Mouse (Mus musculus) 416B (cell line): ENCODE measurements around the gene Babam2.
A peak's percentile ranks its signal among the peaks of the same experiment; 100 is the strongest.

Experiments used
- DNase-seq: peaks from one replicate; pipeline ENCODE4 v3.0.0; 2011; ENCODE audit warnings: low read depth

The Babam2 gene

DNA sequence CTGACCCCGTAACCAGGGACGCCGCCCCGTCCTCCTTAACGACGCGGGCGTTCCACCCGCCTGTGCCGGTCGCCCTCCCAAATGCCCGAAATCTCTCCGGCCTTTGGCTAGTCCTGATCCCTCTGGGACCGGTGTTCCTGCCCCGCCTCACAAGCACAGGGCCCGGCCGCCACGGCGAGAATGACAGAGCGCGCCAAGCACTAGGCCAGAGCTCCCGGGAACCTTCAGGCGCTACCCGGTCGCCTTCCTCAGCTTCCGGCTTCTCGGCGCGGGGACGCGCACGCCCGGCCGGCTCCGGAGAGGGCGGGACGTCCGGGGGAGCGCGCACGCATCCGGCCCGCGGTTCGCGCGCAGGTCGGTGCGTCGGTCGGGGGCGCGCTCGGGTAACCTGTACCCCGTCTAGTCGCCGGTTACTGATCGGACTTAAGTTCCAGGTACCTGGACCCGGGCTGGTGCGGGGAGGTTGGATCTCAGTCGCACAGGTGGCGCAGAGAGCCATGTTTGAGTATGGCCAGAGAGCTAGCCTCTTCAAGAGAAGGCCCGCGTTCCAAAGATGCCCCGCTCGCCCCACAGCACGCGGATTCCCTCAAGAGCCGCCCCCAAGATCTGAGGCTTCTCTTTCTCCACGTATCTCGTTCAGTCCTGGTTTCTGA lies at the start of gene Babam2:
TSS of gene Babam2 (plus strand) at position 41 of the 653 bp plus-strand sequence.
- DNase-seq, result peak; percentile 92

DNA sequence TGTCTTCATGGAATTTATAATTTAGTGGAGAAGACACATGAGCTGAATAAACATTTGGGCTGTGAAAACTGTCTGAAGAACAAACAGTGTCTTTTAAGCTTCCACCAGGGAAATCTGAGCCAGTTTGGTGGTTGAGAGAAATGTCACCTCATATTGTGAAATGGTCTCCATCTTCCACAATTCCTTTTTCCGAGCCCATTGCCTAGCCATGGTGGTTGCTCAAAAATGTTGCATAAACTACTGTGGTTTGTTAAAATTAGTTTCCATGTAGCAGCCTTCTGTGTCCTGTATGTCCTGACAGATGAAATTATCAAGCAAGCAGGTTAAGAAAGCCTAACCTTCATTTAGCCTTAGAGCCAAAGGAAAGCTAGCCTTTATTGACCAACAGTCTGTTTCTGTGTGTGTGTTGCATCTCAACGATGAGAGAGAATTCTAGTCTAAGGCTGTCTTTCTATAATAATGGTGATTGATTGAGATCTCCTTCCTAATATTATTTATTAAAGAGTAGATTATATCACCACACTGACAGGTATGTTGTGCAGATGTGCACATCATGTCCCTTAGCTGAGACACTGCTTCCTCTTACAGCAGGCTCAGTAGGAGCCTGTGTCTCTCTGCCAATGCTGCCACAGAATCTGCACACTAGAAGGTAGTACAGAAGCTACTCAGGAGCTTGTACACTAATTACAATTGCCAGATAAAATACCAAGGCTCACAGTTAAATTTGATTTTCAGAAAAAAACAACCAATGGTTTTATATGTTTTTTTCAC lies 46.8 kb upstream of the Babam2 start:
- DNase-seq, result peak; percentile 83

DNA sequence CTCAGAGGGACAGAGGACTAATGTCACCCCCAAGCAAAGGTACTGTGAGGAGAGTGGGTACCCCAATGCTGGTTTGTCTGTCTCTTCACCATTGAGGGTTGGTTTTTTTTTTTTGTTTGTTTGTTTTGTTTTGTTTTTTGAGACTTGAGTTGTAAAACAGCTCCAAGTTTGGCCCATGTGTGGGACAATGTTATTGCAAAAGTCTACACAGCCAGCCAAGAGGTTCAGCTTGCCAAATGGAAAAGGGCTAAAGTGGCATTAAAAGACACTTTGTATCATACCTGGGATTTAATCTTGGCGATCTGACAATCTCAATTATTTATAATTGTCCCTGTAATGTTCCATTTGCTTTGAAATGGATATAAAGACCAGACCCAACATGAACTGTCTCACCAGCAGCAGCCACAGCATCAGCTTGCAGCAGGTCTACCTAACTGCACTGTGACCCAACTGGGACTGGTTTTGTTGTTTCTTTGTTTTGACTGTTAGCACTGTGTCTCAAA lies 41.7 kb upstream of the Babam2 start:
- no peak for DNase-seq

DNA sequence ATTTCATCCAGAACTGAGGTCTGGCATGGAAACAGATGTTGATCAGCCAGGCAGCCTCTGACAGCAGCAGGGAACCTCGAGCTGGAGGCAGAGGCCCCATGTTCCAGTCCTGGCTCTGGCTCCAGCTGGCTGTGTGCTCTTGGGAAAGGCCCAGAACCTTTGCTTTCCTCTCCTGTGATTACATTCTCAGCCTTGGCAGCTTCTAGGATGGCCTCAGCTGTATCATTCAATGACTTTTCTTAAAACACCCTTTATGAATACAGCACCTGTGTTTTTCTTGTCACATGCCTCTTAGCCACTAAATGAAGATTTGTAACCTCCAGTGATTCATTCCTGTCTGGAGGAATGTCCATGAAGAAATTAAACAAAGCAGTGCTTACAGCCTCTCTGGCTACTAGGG lies 31.3 kb upstream of the Babam2 start:
- no peak for DNase-seq

DNA sequence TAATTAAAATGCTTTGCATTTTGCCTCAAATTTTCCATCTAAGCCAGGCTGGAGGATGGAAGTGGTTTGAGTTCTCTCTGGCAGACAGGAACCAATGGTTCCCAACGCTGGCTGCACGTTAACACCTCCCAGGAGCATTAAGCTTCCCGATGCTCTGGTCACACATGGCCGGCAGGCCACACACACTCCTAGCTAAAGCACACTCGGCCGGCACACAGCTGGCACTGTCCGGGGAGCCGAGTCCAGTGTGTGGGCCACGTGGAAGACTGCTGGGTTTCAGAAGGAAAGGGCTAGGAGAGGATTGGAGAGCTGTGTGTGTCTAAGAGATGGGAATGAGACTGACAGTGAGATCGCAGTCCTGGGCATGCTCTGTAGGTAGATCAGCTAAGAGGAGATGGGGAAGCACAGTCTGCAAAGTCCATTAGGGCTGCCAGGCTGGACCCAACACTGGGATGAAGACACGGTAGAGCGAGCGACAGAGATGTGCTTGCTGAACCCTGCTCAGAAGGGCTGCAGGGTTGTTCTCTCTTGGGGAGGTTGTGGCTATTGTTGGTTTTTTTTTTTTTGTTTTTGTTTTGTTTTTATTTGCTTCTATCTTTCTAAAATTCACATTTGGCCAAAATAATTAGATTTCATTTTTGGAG lies 29.0 kb upstream of the Babam2 start:
- DNase-seq, result no peak

DNA sequence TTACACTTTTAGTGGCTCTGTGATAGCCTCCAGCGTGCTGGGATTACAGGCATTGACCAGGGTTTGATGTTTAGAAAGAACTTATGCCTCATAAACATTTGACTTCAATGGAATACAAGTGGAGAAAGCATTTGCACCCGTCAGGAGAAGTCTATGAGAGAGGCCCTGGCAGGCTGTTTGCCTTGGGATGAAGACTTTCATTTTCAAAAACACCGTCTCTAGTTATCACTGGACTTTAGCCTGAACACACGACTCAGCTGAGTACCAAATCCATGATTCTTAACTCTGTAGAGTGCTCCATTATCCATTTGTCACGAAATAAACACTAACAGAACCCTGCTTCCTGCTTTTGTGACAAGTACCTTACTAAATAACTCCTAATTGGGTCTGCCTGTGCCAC lies 27.5 kb upstream of the Babam2 start:
- no peak for DNase-seq

DNA sequence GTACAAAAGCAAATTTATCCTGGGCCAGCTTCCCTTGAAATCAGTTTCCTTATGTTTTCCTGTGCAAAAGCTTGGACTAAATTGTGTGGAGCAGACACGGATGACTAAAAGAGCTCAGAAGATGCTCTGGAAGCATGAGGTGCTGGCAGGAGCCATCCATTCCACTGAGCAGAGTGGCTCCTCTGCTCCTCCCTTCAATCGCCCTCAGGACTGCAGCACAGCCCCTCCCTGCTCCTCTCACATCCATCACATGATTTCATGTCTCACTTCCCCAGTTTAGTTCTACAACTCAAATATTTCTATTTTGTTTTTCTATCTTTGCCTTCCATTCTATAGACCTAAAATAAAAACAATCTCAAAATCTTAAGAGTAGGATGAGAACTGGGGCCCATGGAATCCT lies 26.3 kb upstream of the Babam2 start:
- no peak for DNase-seq

DNA sequence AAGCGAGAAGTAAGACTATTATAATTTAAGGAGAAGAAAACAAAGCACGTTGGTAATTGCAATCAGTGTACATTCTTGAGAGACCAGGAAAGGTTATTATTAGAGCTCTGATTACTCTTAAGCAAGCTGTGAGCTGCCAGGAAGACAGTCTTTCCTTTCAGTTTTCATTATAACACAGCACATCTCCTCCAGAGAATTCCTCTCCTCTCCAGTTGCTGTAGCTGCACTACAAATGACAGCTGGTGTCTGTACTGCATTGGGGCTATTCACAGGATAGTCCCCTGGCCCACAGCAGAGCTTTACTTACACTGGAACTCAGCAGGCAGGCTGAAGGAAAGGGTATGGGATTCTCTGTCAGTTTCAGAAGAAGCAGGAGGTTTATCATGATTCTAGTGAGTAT lies 24.1 kb upstream of the Babam2 start:
- no peak for DNase-seq

DNA sequence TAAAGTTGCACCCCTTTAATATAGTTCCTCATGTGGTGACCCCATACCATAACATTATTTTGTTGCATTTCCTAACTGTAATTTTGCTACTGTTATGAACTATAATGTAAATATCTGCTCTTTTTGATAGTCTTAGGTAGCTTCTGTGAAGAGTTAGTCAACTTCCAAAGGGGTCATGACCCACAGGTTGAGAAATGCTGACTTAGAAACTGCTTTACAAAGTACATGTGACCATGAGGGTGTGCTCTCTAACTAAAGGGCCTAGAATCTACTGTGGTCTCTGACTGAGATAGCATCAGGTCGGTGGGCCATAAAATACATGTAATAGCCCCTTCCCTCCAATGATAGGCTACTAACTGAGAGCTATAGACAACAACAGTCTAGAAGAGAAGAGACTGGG lies 19.5 kb upstream of the Babam2 start:
- DNase-seq, result no peak

DNA sequence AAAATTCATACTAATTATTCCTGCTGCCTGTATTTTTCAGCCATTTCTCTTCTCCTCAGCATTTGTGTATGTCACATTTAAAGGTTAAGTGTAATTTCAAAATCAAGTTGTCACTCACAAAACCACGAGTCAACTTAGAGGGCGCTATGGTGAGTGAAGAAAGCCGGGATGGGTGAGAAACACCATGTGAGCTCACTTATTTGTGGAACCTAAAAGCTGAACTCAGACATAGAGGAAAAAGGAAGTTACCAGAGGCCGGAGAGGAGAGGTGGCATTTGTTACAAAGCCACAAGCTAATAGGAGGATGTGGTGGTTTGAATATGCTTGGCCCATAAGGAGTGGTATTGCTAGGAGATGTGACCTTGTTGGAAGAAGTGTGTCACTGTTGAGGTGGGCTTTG lies 17.3 kb upstream of the Babam2 start:
- DNase-seq, result peak; percentile 62

DNA sequence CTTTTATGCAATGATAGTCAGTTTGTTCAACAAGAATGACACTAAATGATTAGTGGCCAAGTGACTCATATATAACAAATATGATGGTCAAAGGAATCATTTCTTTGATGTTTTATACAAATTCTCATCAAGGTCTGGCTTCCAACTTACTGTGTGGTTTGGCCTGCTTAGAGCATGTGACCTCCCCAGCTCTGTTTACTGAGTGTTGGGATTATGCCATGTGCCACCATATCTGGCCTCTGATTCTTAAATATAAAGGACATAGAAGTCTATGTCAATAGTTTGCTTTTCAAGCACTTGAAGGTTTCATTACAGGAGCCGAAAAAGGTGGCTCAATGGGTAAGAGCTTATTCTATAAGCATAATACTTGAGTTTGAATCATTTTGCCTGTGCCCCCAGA lies 15.2 kb upstream of the Babam2 start:
- no peak for DNase-seq

DNA sequence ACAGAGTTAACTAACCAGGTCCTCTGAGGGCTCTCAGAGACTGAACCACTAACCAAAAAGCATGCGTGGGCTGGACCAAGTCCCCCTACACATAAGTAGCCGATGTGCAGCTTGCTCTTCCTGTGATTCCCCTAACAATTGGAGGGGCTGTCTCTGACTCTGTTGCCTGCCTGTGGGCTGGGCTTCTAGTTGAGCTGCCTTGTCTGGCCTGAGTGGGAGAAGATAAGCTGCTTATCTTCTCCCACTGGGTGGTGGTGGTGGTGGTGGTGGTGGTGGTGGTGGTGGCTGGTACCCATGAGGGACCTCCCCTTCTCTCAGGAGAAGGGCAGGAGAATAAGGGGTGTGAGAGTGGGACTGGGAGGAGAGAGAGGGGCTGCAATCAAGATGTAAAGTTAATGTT lies 11.4 kb upstream of the Babam2 start:
- peak; percentile 49 for DNase-seq

DNA sequence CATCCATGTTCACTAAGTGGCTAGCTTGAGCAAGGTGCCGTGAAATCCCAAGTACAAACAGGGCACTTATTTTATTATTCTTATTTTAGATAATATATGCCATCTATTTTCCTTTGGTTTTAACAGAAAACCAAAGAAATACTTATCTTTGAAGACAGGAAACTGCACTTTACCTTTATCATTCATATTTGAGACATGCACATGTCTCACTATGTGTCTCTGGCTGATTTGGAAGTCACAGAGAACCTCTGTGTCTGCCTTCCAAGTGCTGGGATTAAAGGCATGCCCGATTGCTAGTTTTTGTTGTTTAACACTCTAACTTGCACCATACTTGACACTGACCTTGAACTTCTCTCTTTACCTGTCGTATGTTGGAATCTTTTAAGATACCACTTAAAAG lies 9.5 kb upstream of the Babam2 start:
- no peak for DNase-seq

DNA sequence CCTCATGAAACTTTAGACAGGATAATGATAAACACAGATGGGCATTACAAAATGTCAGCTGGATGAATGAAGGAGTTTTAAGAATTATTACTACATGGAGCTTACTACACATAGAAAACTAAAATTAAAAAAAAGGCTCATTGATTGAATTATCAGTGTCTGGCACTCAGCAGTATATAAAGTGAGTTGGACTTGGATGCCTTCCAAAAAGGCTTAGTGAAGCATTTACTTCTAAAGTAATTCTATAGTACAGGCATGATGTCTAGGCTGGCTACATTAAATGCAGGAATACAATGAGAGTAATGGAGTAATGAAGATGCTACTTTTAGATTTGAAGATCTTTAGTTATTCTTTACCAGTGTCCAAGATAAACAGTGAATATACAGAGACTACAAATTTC lies 4.3 kb upstream of the Babam2 start:
- no peak for DNase-seq

DNA sequence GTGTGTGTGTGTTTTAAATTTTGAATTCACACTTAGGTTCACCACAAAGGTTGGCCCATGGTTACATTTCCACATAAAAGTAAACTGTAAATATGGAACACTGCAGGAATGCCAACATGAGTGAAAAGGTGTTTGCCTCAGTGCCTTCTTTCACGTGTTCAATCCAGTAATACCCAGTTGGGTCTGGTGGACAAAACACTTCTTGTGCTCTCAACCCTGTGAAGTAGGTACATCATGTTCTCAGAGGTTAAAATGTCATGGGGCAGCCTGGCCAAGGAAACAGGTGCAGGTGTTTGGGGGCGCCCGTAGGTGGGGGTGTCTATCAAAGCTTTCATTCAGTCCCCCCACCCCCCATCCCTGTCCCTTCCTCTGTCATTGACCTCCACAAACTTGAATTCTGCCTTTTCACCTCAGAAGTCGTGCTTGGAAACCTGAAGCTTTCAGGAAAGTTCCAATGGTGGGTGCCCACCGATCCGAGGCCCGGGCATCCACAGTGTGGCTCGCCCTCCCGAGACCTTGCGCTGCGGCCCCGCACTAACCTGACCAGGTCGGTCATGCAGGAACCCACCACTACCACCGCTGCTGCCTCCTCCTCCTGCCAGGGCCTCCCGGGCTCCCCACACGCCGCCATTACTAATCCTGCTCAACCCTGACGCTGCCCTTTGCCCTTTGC lies 377 bp upstream of the Babam2 start, which contains the start of gene Rbks:
TSS of gene Rbks (minus strand) at position 657 of the 673 bp plus-strand sequence.
- no peak for DNase-seq

DNA sequence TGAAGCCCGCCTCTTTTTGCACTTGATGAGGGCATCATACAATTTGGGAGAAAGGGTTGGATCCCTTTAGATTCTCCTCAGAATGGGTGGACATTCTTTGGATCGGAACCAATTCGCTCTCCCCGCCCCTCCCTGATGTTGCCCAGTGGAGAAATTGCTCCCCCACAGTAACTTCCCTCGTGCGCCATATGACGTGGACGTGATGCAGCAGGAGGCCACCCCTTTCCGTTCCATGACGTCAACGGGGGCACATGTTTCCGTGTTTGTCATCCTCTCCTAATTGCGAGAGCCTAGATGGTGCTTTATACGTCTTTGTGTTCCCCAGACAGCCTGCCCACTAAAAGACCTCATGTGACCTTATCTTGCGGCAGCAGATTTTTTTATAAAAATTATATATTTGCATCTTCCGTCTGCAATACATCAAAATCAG lies 828 bp downstream of the Babam2 start:
- DNase-seq, result peak; percentile 99

DNA sequence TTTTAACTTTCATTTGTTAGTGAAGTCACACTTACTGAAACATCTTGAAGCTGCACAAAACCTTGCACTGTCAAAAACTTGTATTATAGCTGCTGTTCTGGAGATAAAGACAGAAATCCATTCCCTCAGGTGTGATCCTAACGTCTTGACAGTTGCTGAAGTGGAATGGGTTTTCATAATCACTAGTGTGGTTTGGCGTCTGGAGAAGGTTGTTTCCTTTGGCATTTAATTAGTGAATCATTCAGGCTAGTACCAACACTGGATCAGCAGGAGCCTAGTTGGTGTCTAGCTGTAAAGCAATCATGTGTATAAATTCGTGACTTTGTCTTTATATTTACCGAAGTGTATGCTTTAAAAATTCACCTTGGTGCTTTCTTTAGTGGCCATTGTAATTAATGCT lies 1.4 kb downstream of the Babam2 start:
- peak; percentile 66 for DNase-seq

DNA sequence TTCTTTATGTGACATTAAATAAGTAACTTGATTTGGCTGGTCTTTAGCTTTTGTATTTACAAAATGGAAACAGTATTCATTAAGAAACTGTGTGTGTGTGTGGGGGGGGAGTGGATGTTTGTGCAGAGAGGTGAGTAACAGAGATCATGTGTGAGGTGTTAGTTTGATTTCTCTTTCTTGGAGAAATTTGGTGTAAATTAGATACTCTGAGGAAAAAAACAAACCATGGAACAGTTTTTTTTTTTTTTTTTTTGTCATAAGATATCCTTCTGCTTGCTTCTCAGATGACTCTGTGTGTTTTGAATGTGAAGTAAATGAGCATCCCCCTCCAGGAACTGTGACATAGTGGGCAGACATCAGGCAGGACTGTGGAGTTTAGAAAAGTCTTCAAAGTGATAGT lies 1.9 kb downstream of the Babam2 start:
- no peak for DNase-seq

DNA sequence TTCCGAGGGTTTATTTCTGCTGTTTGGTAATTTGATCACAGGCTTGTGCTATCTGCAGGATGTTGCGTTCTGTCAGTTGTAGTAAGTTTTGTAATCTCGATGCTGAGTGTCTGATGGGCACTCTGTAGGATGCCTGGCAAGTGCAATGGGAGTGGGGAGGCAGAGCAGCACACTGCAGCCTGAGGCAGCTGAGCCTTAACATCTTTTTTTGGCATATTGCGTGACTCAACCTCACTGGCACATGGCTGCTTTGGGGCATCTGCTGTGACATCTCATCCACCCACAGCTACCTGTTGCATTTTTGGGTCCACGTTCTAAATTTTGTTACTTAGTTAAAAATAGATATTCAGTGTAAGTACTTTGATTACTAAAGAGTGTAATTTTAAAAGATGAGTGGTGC lies 7.5 kb downstream of the Babam2 start:
- peak; percentile 71 for DNase-seq

DNA sequence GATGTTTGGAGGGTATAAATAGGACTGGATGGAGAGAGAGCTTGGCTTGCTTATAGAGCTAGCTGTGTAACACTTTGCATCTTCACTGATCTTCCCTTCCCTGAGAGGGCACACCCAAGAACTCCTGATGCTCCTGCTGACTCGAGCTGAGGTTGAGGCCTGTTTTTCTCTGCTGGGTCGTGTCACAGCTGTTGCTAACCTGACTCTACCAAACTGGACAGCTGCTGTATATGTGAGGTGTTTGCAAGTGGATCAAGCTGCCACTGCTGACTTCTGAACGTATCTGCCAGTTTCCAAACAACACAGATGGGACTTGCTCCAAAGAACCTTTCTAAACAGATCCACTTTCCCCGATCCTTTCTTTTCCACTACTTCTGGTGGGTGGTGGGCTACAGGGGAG lies 9.3 kb downstream of the Babam2 start:
- no peak for DNase-seq

DNA sequence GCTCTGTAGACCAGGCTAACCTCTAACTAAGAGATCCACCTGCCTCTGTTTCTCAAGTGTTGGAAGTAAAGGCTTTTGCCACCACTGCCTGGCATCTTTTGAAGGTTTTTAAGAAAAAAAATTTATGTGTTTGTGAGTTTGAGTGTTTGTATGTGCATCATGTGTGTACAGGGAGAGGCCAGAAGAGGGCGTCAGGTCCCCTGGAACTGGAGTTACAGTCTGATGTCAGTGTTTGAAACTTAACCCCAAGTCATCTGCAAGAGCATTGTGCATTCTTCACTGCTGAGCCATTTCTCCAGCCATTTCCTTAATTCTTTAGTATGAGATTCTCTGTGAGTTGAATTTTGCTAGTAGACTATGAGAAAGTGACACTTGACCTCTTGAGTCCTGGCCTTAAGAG lies 11.9 kb downstream of the Babam2 start:
- peak; percentile 77 for DNase-seq

DNA sequence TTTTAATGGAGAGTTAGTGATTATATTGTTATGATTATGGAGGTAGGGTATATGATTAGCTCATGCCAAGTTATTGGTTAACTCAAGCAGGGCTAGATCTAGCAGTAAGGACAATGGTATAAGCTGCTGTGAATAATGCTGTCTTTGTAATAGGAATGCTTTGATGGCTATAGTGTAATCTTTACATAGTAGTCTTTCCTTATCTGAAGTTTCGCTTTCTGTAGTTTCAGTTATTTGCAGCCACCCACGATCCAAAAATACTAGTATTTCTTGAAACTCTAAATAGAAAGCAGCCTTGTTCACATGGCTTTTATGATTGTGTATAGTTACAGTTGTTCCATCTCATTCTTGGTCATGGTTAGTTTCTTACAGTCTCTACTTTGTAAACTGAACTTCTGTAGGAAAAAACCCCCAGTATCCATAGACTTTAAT lies 15.8 kb downstream of the Babam2 start:
- no peak for DNase-seq
